Mouse (Mus musculus): Measurements from ENCODE around the gene Esyt3. TPM values are rescaled to one million over a fixed set of nuclear protein-coding genes. Genes with fewer than 3 reads are reported as not detected.

Esyt3 gene
- polyA plus RNA-seq (2017; shearing (Covaris generic)), result 0.28 TPM

GRCm38 (mm10) chr9:99357921-99358692, at the start of gene Esyt3:
Gene Esyt3 (minus strand): TSS chr9:99358557.

Other genes starting within 250 kb of the Esyt3 start
- 2.8 TPM for gene Pik3cb, start 217.9 kb downstream of the Esyt3 start, polyA plus RNA-seq (2017; shearing (Covaris generic))
- gene Faiml, start 121.3 kb downstream of the Esyt3 start, polyA plus RNA-seq (2017; shearing (Covaris generic)), result not detected
- gene Cep70, start 115.2 kb downstream of the Esyt3 start, polyA plus RNA-seq (2017; shearing (Covaris generic)), result 23.0 TPM
- 0.06 TPM for gene Mras, start 78.8 kb upstream of the Esyt3 start, polyA plus RNA-seq (2017; shearing (Covaris generic))
- not detected for gene Nme9, start 92.9 kb upstream of the Esyt3 start, polyA plus RNA-seq (2017; shearing (Covaris generic))
- gene Armc8, start 210.3 kb upstream of the Esyt3 start, polyA plus RNA-seq (2017; shearing (Covaris generic)), result 38.5 TPM
- 30.4 TPM for gene Dbr1, start 217.2 kb upstream of the Esyt3 start, polyA plus RNA-seq (2017; shearing (Covaris generic))

Measured in inflammation-experienced regulatory T-cells, adult 16 weeks (primary cell).